Mouse (Mus musculus) ovary, postnatal 10 days (tissue): Measurements from ENCODE around the gene Cd55b.
"Not testable (repeated sequence)": the region's sequence is repeated elsewhere in the genome, so short reads cannot be mapped to it uniquely, and the experiment has no call there.

Experiments
- DNase-seq: peaks from one replicate; pipeline ENCODE4 v3.0.0; 2022; ENCODE audit warnings: low spot score

The Cd55b gene

GRCm38 (mm10) chr1:130422664-130423111, at the start of gene Cd55b:
Gene Cd55b, minus strand, starts transcription at chr1:130423009.
- peak; percentile 8 for DNase-seq

- DNase-seq, result no peak
These were observed 47.3 kb upstream of the Cd55b start for GRCm38 (mm10) chr1:130470074-130470473.

GRCm38 (mm10) chr1:130467453-130467852, 44.6 kb upstream of the Cd55b start:
- no peak for DNase-seq

GRCm38 (mm10) chr1:130464173-130464572, 41.4 kb upstream of the Cd55b start:
- DNase-seq, result no peak

- DNase-seq, result no peak
These were observed 40.1 kb upstream of the Cd55b start for GRCm38 (mm10) chr1:130462867-130463266.

- DNase-seq, result peak; percentile 83
These were observed 39.5 kb upstream of the Cd55b start, which contains the start of gene Cd55 for GRCm38 (mm10) chr1:130462084-130462861. Gene Cd55, minus strand, starts transcription at chr1:130462744.

- no peak for DNase-seq
These were observed 32.3 kb upstream of the Cd55b start for GRCm38 (mm10) chr1:130455111-130455510.

- DNase-seq, result not testable (repeated sequence)
These were observed 20.1 kb upstream of the Cd55b start for GRCm38 (mm10) chr1:130442930-130443329.

- no peak for DNase-seq
These were observed 8.1 kb upstream of the Cd55b start for GRCm38 (mm10) chr1:130430920-130431319.

- not testable (repeated sequence) for DNase-seq
These were observed 5.9 kb upstream of the Cd55b start for GRCm38 (mm10) chr1:130428667-130429066.

GRCm38 (mm10) chr1:130427175-130427853, 4.5 kb upstream of the Cd55b start:
- DNase-seq, result not testable (repeated sequence)

GRCm38 (mm10) chr1:130422033-130422432, 776 bp downstream of the Cd55b start:
- DNase-seq, result not testable (repeated sequence)

- DNase-seq, result not testable (repeated sequence)
These were observed 25.7 kb downstream of the Cd55b start for GRCm38 (mm10) chr1:130397109-130397508.

GRCm38 (mm10) chr1:130387282-130387681, 35.5 kb downstream of the Cd55b start:
- not testable (repeated sequence) for DNase-seq

- no peak for DNase-seq
These were observed 44.9 kb downstream of the Cd55b start for GRCm38 (mm10) chr1:130377726-130378429.

- no peak for DNase-seq
These were observed 48.5 kb downstream of the Cd55b start for GRCm38 (mm10) chr1:130374173-130374785.

- DNase-seq, result no peak
These were observed 49.3 kb downstream of the Cd55b start for GRCm38 (mm10) chr1:130373398-130374083.

GRCm38 (mm10) chr1:130371895-130372528, 50.8 kb downstream of the Cd55b start:
- peak; percentile 10 for DNase-seq

- no peak for DNase-seq
These were observed 51.5 kb downstream of the Cd55b start for GRCm38 (mm10) chr1:130371291-130371690.

- no peak for DNase-seq
These were observed 72.7 kb downstream of the Cd55b start for GRCm38 (mm10) chr1:130350077-130350635.

GRCm38 (mm10) chr1:130342429-130342828, 80.4 kb downstream of the Cd55b start:
- DNase-seq, result no peak
